Mouse (Mus musculus): ENCODE data around the gene Itln1. TPM values are rescaled to one million over a fixed set of nuclear protein-coding genes. Genes with fewer than 3 reads are reported as not detected.

The Itln1 gene
- total and polyA plus RNA-seq, 2 experiments from 2014 or later: not detected

- no peaks in the 10 kb centered on the region for H3K9me3 ChIP-seq (ENCODE audit: low read length)
- ATAC-seq (no peak), DNase-seq (no peak)
- no peak overlapping the region for H3K4me2 ChIP-seq (ENCODE audit: low read depth)
- no peaks in the 10 kb centered on the region for H3K27me3 ChIP-seq (ENCODE audit: insufficient read depth, low read length)
- WGBS: 85% methylated on average over 4 of the region's 4 CpGs
- H3K9ac ChIP-seq: no peak overlapping the region
- no peaks in the 10 kb centered on the region for H3K4me1 ChIP-seq (ENCODE audit: insufficient read depth)
- TF ChIP-seq CTCF (IDR thresholded peaks at IDR 0.05; ENCODE audit: low read depth): no peak
- no peak overlapping the region for H3K4me3 ChIP-seq (ENCODE audit: low read depth, low read length)
- no peak overlapping the region for H3K27ac ChIP-seq (ENCODE audit: low read depth, low read length)
- H3K36me3 ChIP-seq (ENCODE audit: insufficient read depth): no peaks in the 10 kb centered on the region
Observed at GRCm38 (mm10) chr1:171515557-171515956, 19.5 kb downstream of the Itln1 start.

GRCm38 (mm10) chr1:171515039-171515438 lies 20.1 kb downstream of the Itln1 start:
- Histone ChIP-seq H3K9ac (no peak overlapping the region), H3K4me2 (ENCODE audit: low read depth) (no peak overlapping the region), H3K4me1 (ENCODE audit: insufficient read depth) (no peaks in the 10 kb centered on the region), H3K27ac (ENCODE audit: low read depth, low read length) (no peak overlapping the region), H3K4me3 (ENCODE audit: low read depth, low read length) (no peak overlapping the region), H3K36me3 (ENCODE audit: insufficient read depth) (no peaks in the 10 kb centered on the region), H3K9me3 (ENCODE audit: low read length) (no peaks in the 10 kb centered on the region), H3K27me3 (ENCODE audit: insufficient read depth, low read length) (no peaks in the 10 kb centered on the region)
- TF ChIP-seq CTCF (IDR thresholded peaks at IDR 0.05; ENCODE audit: low read depth): no peak
- ATAC-seq (no peak), DNase-seq (no peak)
- WGBS: 14% methylated on average over 1 of the region's 1 CpGs

GRCm38 (mm10) chr1:171513760-171514159 lies 21.3 kb downstream of the Itln1 start:
- H3K4me2 ChIP-seq (ENCODE audit: low read depth): no peak overlapping the region
- H3K4me1 ChIP-seq (ENCODE audit: insufficient read depth): no peaks in the 10 kb centered on the region
- H3K4me3 ChIP-seq (ENCODE audit: low read depth, low read length): no peak overlapping the region
- H3K27me3 ChIP-seq (ENCODE audit: insufficient read depth, low read length): no peaks in the 10 kb centered on the region
- no peak for ATAC-seq
- no peak for DNase-seq
- no peak overlapping the region for H3K27ac ChIP-seq (ENCODE audit: low read depth, low read length)
- 94% methylated on average over 1 of the region's 1 CpGs for WGBS
- no peak for TF ChIP-seq CTCF (IDR thresholded peaks at IDR 0.05; ENCODE audit: low read depth)
- no peaks in the 10 kb centered on the region for H3K36me3 ChIP-seq (ENCODE audit: insufficient read depth)
- H3K9me3 ChIP-seq (ENCODE audit: low read length): no peaks in the 10 kb centered on the region
- no peak overlapping the region for H3K9ac ChIP-seq

- no peaks in the 10 kb centered on the region for H3K4me1 ChIP-seq (ENCODE audit: insufficient read depth)
- no peak for ATAC-seq
- DNase-seq: no peak
- no peaks in the 10 kb centered on the region for H3K36me3 ChIP-seq (ENCODE audit: insufficient read depth)
- no peak overlapping the region for H3K9ac ChIP-seq
- peak; percentile 10; the same call in 1 of the 2 replicates for TF ChIP-seq CTCF (IDR thresholded peaks at IDR 0.05; ENCODE audit: low read depth)
- no peak overlapping the region for H3K4me2 ChIP-seq (ENCODE audit: low read depth)
- H3K4me3 ChIP-seq (ENCODE audit: low read depth, low read length): no peak overlapping the region
- 90% methylated on average over 2 of the region's 2 CpGs for WGBS
- H3K27ac ChIP-seq (ENCODE audit: low read depth, low read length): no peak overlapping the region
- H3K9me3 ChIP-seq (ENCODE audit: low read length): no peaks in the 10 kb centered on the region
- H3K27me3 ChIP-seq (ENCODE audit: insufficient read depth, low read length): no peaks in the 10 kb centered on the region
Observed at GRCm38 (mm10) chr1:171513234-171513633, 21.9 kb downstream of the Itln1 start.

GRCm38 (mm10) chr1:171504586-171504985 lies 30.5 kb downstream of the Itln1 start:
- H3K4me1 ChIP-seq (ENCODE audit: insufficient read depth): no peaks in the 10 kb centered on the region
- peak; percentile 8 for DNase-seq
- ATAC-seq: no peak
- H3K9ac ChIP-seq: peak overlapping the region; percentile 22; the same call in 1 of the 2 replicates
- no peak for TF ChIP-seq CTCF (IDR thresholded peaks at IDR 0.05; ENCODE audit: low read depth)
- H3K27me3 ChIP-seq (ENCODE audit: insufficient read depth, low read length): no peaks in the 10 kb centered on the region
- H3K36me3 ChIP-seq (ENCODE audit: insufficient read depth): no peaks in the 10 kb centered on the region
- no peak overlapping the region for H3K27ac ChIP-seq (ENCODE audit: low read depth, low read length)
- H3K4me2 ChIP-seq (ENCODE audit: low read depth): peak overlapping the region; percentile 64
- WGBS: 69% methylated on average over 4 of the region's 4 CpGs
- H3K9me3 ChIP-seq (ENCODE audit: low read length): no peaks in the 10 kb centered on the region
- H3K4me3 ChIP-seq (ENCODE audit: low read depth, low read length): peak overlapping the region; percentile 69

GRCm38 (mm10) chr1:171503592-171504291 lies 31.4 kb downstream of the Itln1 start:
- WGBS: under 1% methylated on average over 53 of the region's 53 CpGs
- H3K9ac ChIP-seq: peak overlapping the region; percentile 84
- DNase-seq (peak; percentile 73), ATAC-seq (peak; percentile 37)
- no peaks in the 10 kb centered on the region for H3K36me3 ChIP-seq (ENCODE audit: insufficient read depth)
- peak overlapping the region; percentile 95 for H3K27ac ChIP-seq (ENCODE audit: low read depth, low read length)
- peak overlapping the region; percentile 64 for H3K4me2 ChIP-seq (ENCODE audit: low read depth)
- H3K4me3 ChIP-seq (ENCODE audit: low read depth, low read length): peak overlapping the region; percentile 69
- H3K9me3 ChIP-seq (ENCODE audit: low read length): no peaks in the 10 kb centered on the region
- H3K27me3 ChIP-seq (ENCODE audit: insufficient read depth, low read length): no peaks in the 10 kb centered on the region
- no peak for TF ChIP-seq CTCF (IDR thresholded peaks at IDR 0.05; ENCODE audit: low read depth)
- no peaks in the 10 kb centered on the region for H3K4me1 ChIP-seq (ENCODE audit: insufficient read depth)

GRCm38 (mm10) chr1:171503250-171503591 lies 31.9 kb downstream of the Itln1 start, which contains the start of gene Alyref2:
Alyref2 (plus strand) TSS chr1:171503478.
- under 1% methylated on average over 19 of the region's 19 CpGs for WGBS

More at GRCm38 (mm10) chr1:171503250-171503591, 31.9 kb downstream of the Itln1 start, which contains the start of gene Alyref2:
- Histone ChIP-seq H3K36me3 (ENCODE audit: insufficient read depth) (no peaks in the 10 kb centered on the region), H3K9ac (peak within 1 kb of the TSS; percentile 84), H3K4me1 (ENCODE audit: insufficient read depth) (no peaks in the 10 kb centered on the region), H3K4me3 (ENCODE audit: low read depth, low read length) (peak within 1 kb of the TSS; percentile 69), H3K9me3 (ENCODE audit: low read length) (no peaks in the 10 kb centered on the region), H3K27me3 (ENCODE audit: insufficient read depth, low read length) (no peaks in the 10 kb centered on the region), H3K27ac (ENCODE audit: low read depth, low read length) (peak within 1 kb of the TSS; percentile 95), H3K4me2 (ENCODE audit: low read depth) (peak within 1 kb of the TSS; percentile 64)
- ATAC-seq (peak; percentile 88), DNase-seq (peak; percentile 97)
- TF ChIP-seq CTCF (IDR thresholded peaks at IDR 0.05; ENCODE audit: low read depth): peak; percentile 85

All from forebrain, postnatal 0 days (tissue).